Mouse (Mus musculus) erythroblast, embryonic 14.5 days (primary cell): ENCODE measurements around the gene Mon2.

Experiments used
- GATA1 ChIP-seq: IDR thresholded peaks from 2 replicates; pipeline ENCODE4 v1.6.1; 2012; ENCODE audit warnings: low read length, inconsistent platforms, mixed read lengths
- TAL1 ChIP-seq: IDR thresholded peaks from 3 replicates; pipeline ENCODE4 v1.6.1; 2012; ENCODE audit warnings: low read length, inconsistent platforms, mixed read lengths

DNA sequence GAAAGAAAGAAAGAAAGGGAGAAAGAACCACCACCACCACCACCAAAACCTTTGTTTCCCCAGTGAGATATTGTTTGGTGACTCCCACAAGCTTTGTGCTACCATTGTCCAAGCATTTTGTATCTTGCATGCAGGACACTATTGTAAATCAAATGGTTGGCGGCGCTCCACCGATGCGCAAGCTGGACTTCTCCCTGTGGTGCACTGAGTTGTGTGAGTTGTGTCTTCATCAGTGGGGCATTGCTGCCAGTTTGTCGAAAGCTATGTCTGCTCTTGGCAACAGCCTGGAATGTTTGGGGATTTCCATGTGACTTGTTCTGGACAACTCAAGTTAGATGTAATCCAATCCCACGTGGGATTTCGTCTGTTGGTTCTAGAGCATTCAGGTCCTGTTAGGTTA is 18.2 kb upstream of the Mon2 start:
- no peak for TF ChIP-seq GATA1
- TF ChIP-seq TAL1: no peak
